Mouse (Mus musculus) stomach, postnatal 0 days (tissue): ENCODE results near the gene Adam15.

Experiments used
- CTCF ChIP-seq: IDR thresholded peaks from 2 replicates; pipeline ENCODE4 v1.5.1; 2016; ENCODE audit warnings: antibody characterized with exemption, low read depth, mild to moderate bottlenecking, moderate library complexity
- EP300 ChIP-seq: optimal IDR thresholded peaks from 2 replicates; pipeline ENCODE3; 2016; ENCODE audit warnings: antibody characterized with exemption

GRCm38 (mm10) chr3:89393605-89394004 is 43.8 kb upstream of the Adam15 start:
- TF ChIP-seq EP300: no peak
- TF ChIP-seq CTCF: peak; percentile 1; the same call in 1 of the 2 replicates
